Mouse (Mus musculus) left cerebral cortex, postnatal 25 days (tissue): Measurements from ENCODE around the gene Cyb561a3. TPM values are rescaled to one million over a fixed set of nuclear protein-coding genes. Genes with fewer than 3 reads are reported as not detected.

Source experiments
- DNase-seq, 2 experiments: peaks; one replicate each; pipeline ENCODE4 v3.0.0; 2022; ENCODE audit warnings: low spot score in 2 of 2, mixed read lengths in 1 of 2
- intact Hi-C: fragments of 180-260 bp; cut with DNase I; formaldehyde crosslinking; loops from one replicate; pipeline ENCODE4 v1.15.1; 2025
- total RNA-seq, 2 experiments: library from RNA; stranded (reverse); gene quantifications; 2 replicates each; pipeline ENCODE4 v1.2.3; 2021

The Cyb561a3 gene
- total RNA-seq, 2 experiments from 2014 or later: 12.2 to 13.9 TPM

- no peak for DNase-seq
- intact Hi-C loops: no loop called here
These were observed 63.8 kb downstream of the Cyb561a3 start for GRCm38 (mm10) chr19:10640589-10641378.

Other genes with a start within 250 kb of the Cyb561a3 start
- gene Syt7, start 188.1 kb upstream of the Cyb561a3 start, total RNA-seq: 100 to 1,000 TPM; 309 to 332 TPM
- gene Lrrc10b, start 119.7 kb upstream of the Cyb561a3 start, total RNA-seq: 10 to 100 TPM in 1 of 2 experiments, 1 to 10 TPM in 1; 4.8 to 30.6 TPM
- 1 to 10 TPM in 1 of 2 experiments, under 1 TPM in 1; 0.80 to 1.1 TPM for gene Ppp1r32, start 94.2 kb upstream of the Cyb561a3 start, total RNA-seq
- gene Cpsf7, start 51.9 kb upstream of the Cyb561a3 start, total RNA-seq: 10 to 100 TPM; 68.8 to 73.5 TPM
- gene Sdhaf2, start 51.0 kb upstream of the Cyb561a3 start, total RNA-seq: 10 to 100 TPM; 53.7 to 60.0 TPM
- 10 to 100 TPM; 10.7 to 11.5 TPM for gene Tmem216, start 20.9 kb upstream of the Cyb561a3 start, total RNA-seq
- 10 to 100 TPM; 12.4 to 13.6 TPM for gene Tmem138, start 190 bp downstream of the Cyb561a3 start, total RNA-seq
- gene Ddb1, start 28.2 kb downstream of the Cyb561a3 start, total RNA-seq: 100 to 1,000 TPM; 193 to 194 TPM
- gene Tkfc, start 28.5 kb downstream of the Cyb561a3 start, total RNA-seq: 10 to 100 TPM; 20.4 to 21.3 TPM
- gene Vwce, start 57.0 kb downstream of the Cyb561a3 start, total RNA-seq: under 1 TPM; 0.18 to 0.50 TPM
- not detected for gene Pga5, start 100.9 kb downstream of the Cyb561a3 start, total RNA-seq
- 10 to 100 TPM; 27.3 to 32.3 TPM for gene Vps37c, start 111.6 kb downstream of the Cyb561a3 start, total RNA-seq
- not detected for gene Cd5, start 161.8 kb downstream of the Cyb561a3 start, total RNA-seq